Mouse (Mus musculus) olfactory bulb, adult 2 months (tissue): Measurements from ENCODE around the gene Lama2.

ENCODE experiments used
- CTCF ChIP-seq: fragments of 200-500 bp; IDR thresholded peaks from 2 replicates; pipeline ENCODE4 v1.5.1; 2012; ENCODE audit warnings: low read depth, mild to moderate bottlenecking, low read length, moderate library complexity; ENCODE audit not compliant: insufficient read depth
- POLR2A ChIP-seq: fragments of 200-500 bp; IDR thresholded peaks from 2 replicates; pipeline ENCODE4 v1.6.1; 2012; ENCODE audit warnings: mild to moderate bottlenecking, low read depth, low read length, moderate library complexity; ENCODE audit not compliant: insufficient read depth

- TF ChIP-seq CTCF (no peak), POLR2A (no peak)
Measured at GRCm38 (mm10) chr10:27207320-27207719, 412.2 kb downstream of the Lama2 start.
